Mouse (Mus musculus): ENCODE data around the gene Ccdc57.

GRCm38 (mm10) chr11:120937976-120938375 lies 5.3 kb upstream of the Ccdc57 start:
- no peak for TF ChIP-seq CTCF (IDR thresholded peaks at IDR 0.05; ENCODE audit: low read depth, low read length)
- no peak for TF ChIP-seq GATA1 (IDR thresholded peaks at IDR 0.05; ENCODE audit: borderline replicate concordance, low read length)
